Mouse (Mus musculus): ENCODE data around the gene Mrpl37. TPM values are rescaled to one million over a fixed set of nuclear protein-coding genes. Genes with fewer than 3 reads are reported as not detected.
A peak's percentile ranks its signal among the peaks of the same experiment; 100 is the strongest.

Gene Mrpl37
- polyA plus RNA-seq, 1 experiment from 2014 or later = 95.5 TPM

DNA sequence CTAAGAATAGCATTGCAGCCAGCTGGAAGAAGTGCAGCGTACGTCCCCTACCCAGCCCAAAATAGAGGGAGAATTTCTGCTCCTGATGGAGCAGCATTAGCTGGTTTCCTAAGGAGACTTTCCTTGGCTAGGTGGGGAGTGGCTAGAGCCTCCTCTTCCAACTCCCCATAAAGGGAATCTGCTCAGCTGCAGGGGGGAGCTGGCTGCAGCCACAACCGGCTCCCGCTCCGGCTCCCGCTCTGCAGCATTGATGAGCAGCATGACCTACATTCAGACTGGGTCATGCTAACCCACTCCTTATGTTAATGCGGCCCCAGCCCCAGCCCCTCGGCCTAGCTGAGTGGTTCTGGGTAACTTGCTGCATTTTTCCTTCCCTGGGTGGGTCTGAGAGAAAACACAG is 27.4 kb downstream of the Mrpl37 start:
- no peaks in the 10 kb centered on the region for H3K9me3 ChIP-seq (ENCODE audit: control insufficient read depth, low read length)
- WGBS = 80% methylated on average over 8 of the region's 8 CpGs
- peaks cover 89% of the 10 kb centered on the region for H3K36me3 ChIP-seq (ENCODE audit: control insufficient read depth, insufficient read depth, low read length)
- no peaks in the 10 kb centered on the region for H3K27me3 ChIP-seq (replicated peaks; ENCODE audit: control insufficient read depth, insufficient read depth, low read length)
- ATAC-seq (ENCODE audit: low read depth) (peak; percentile 19; the same call in 1 of the 2 replicates), DNase-seq (ENCODE audit: low spot score) (no peak)
- no peak overlapping the region for H3K4me3 ChIP-seq (ENCODE audit: low read depth, low read length)
- H3K27ac ChIP-seq (replicated peaks; ENCODE audit: low read depth, low read length) = no peak overlapping the region
- H3K9ac ChIP-seq (ENCODE audit: low read depth, low read length) = no peak overlapping the region
- H3K4me2 ChIP-seq (ENCODE audit: low read depth, low read length) = no peak overlapping the region
- H3K4me1 ChIP-seq (ENCODE audit: control insufficient read depth, insufficient read depth, low read length) = no peaks in the 10 kb centered on the region

DNA sequence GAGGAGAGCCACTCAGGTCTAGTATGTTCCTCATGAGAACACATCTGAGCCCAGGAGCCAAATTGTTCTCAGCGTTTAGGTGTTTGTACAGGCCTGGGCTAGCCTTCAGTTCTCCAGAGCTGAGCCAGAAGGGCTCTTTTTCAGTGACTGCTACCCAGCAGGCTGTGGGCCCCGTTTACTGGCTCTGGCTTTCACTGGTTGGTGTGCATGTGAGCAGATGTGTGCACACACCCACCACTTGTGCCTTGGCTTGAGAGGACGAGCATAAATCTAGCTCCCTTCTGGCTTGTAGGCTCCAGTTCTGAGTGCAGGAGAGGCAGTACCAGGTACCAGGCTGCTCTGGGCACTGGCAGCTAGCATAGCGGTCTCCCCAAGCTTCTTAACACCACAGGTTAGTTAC is 28.4 kb downstream of the Mrpl37 start:
- H3K9me3 ChIP-seq (ENCODE audit: control insufficient read depth, low read length) = no peaks in the 10 kb centered on the region
- no peaks in the 10 kb centered on the region for H3K27me3 ChIP-seq (replicated peaks; ENCODE audit: control insufficient read depth, insufficient read depth, low read length)
- peaks cover 89% of the 10 kb centered on the region for H3K36me3 ChIP-seq (ENCODE audit: control insufficient read depth, insufficient read depth, low read length)
- DNase-seq (ENCODE audit: low spot score) (no peak), ATAC-seq (ENCODE audit: low read depth) (no peak)
- H3K9ac ChIP-seq (ENCODE audit: low read depth, low read length) = no peak overlapping the region
- H3K27ac ChIP-seq (replicated peaks; ENCODE audit: low read depth, low read length) = no peak overlapping the region
- no peak overlapping the region for H3K4me2 ChIP-seq (ENCODE audit: low read depth, low read length)
- no peak overlapping the region for H3K4me3 ChIP-seq (ENCODE audit: low read depth, low read length)
- 81% methylated on average over 4 of the region's 4 CpGs for WGBS
- no peaks in the 10 kb centered on the region for H3K4me1 ChIP-seq (ENCODE audit: control insufficient read depth, insufficient read depth, low read length)

DNA sequence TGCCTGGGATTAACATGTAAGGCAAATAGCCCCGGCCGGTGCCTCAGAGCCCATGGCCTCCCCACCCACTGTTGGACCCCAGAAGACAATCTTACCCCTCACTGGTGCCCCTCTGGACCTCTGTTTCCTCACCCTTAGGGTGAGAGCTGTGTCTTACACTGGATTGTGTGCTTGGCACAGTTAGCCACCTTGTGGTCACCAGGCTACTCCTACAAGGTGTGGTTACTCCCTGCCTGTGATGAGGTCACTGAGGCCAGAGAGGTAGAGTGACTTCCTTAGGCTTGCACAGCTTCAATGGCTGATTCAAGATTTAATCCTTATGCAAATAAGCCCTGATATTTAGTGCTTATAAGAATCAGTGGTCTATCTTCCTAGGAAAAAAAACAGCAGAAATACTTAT is 29.7 kb downstream of the Mrpl37 start:
- ATAC-seq (ENCODE audit: low read depth) = no peak
- no peak overlapping the region for H3K4me2 ChIP-seq (ENCODE audit: low read depth, low read length)
- WGBS = 96% methylated on average over 2 of the region's 2 CpGs
- no peaks in the 10 kb centered on the region for H3K27me3 ChIP-seq (replicated peaks; ENCODE audit: control insufficient read depth, insufficient read depth, low read length)
- H3K4me3 ChIP-seq (ENCODE audit: low read depth, low read length) = no peak overlapping the region
- H3K9me3 ChIP-seq (ENCODE audit: control insufficient read depth, low read length) = no peaks in the 10 kb centered on the region
- DNase-seq (ENCODE audit: low spot score) = no peak
- H3K36me3 ChIP-seq (ENCODE audit: control insufficient read depth, insufficient read depth, low read length) = peaks cover 94% of the 10 kb centered on the region
- H3K27ac ChIP-seq (replicated peaks; ENCODE audit: low read depth, low read length) = no peak overlapping the region
- no peak overlapping the region for H3K9ac ChIP-seq (ENCODE audit: low read depth, low read length)
- no peaks in the 10 kb centered on the region for H3K4me1 ChIP-seq (ENCODE audit: control insufficient read depth, insufficient read depth, low read length)

DNA sequence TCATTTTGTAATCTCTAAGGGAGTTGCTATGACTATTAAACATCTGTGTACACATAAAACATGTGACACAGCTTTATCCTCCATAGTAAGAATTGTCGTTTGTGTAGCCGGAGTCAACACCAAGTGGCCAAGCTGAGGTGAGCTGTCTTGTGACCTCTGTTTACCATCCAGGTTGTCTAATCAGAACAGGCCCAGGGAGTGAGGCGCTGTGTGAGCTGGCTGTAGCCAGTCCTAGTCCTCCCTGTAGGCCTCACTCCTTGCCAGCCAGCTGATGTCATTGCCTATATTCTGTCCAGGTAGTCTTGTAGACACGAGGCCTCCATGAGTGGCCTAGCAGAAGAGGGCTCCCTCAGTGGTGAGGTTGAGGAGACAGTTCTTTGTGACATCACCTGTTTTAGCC is 31.0 kb downstream of the Mrpl37 start:
- Histone ChIP-seq H3K27me3 (replicated peaks; ENCODE audit: control insufficient read depth, insufficient read depth, low read length) (no peaks in the 10 kb centered on the region), H3K4me1 (ENCODE audit: control insufficient read depth, insufficient read depth, low read length) (no peaks in the 10 kb centered on the region), H3K27ac (replicated peaks; ENCODE audit: low read depth, low read length) (no peak overlapping the region), H3K9me3 (ENCODE audit: control insufficient read depth, low read length) (no peaks in the 10 kb centered on the region), H3K9ac (ENCODE audit: low read depth, low read length) (no peak overlapping the region), H3K4me3 (ENCODE audit: low read depth, low read length) (no peak overlapping the region), H3K4me2 (ENCODE audit: low read depth, low read length) (no peak overlapping the region), H3K36me3 (ENCODE audit: control insufficient read depth, insufficient read depth, low read length) (peaks cover 94% of the 10 kb centered on the region)
- WGBS = 81% methylated on average over 4 of the region's 4 CpGs
- no peak for ATAC-seq (ENCODE audit: low read depth)
- DNase-seq (ENCODE audit: low spot score) = no peak

DNA sequence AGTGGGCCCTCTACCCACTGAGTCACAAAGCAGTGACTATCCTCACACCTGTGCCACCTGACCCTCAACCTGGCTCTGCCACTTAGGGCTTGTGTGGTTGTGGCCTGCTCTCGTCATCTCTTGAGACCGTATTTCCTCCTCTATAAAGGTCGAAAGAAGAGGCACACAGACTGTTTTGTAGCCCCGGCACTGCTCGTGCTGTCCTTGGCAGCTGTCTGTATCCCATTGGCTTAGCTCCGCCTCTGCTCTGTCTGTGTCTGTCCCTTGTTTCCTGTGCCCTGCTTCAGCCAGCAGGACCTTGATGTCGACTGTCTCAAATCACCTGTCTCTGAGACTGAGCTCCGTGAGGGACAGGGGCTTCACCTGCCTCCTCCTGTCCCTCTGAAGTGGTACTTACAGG is 40.2 kb downstream of the Mrpl37 start:
- no peak overlapping the region for H3K27ac ChIP-seq (replicated peaks; ENCODE audit: low read depth, low read length)

DNA sequence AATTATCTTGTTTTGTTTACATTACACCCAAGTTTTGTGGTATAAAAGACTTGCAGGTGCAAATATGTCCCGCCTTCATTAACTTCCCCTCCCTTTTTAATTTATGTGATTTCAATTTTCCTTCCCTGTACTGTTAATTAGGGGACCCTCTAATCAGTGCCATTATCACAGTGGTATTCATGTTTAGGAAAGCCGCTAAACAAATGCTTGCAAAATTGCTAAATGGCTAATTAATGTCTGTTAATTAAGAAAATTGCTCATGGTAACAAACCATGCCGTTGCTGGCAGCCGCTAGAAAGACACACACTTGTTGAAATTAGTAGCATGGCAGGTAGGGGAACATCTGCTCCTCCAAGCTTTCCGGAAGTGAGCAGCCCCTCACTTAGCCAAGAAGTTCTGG is 41.3 kb downstream of the Mrpl37 start:
- 74% methylated on average over 5 of the region's 5 CpGs for WGBS
- no peaks in the 10 kb centered on the region for H3K9me3 ChIP-seq (ENCODE audit: control insufficient read depth, low read length)
- no peak overlapping the region for H3K9ac ChIP-seq (ENCODE audit: low read depth, low read length)
- H3K27ac ChIP-seq (replicated peaks; ENCODE audit: low read depth, low read length) = no peak overlapping the region
- H3K4me2 ChIP-seq (ENCODE audit: low read depth, low read length) = no peak overlapping the region
- no peaks in the 10 kb centered on the region for H3K27me3 ChIP-seq (replicated peaks; ENCODE audit: control insufficient read depth, insufficient read depth, low read length)
- no peak for ATAC-seq (ENCODE audit: low read depth)
- H3K4me3 ChIP-seq (ENCODE audit: low read depth, low read length) = no peak overlapping the region
- no peaks in the 10 kb centered on the region for H3K4me1 ChIP-seq (ENCODE audit: control insufficient read depth, insufficient read depth, low read length)
- H3K36me3 ChIP-seq (ENCODE audit: control insufficient read depth, insufficient read depth, low read length) = peaks cover 23% of the 10 kb centered on the region
- DNase-seq (ENCODE audit: low spot score) = no peak

More for the DNA sequence above, 40.2 kb downstream of the Mrpl37 start:
- 59% methylated on average over 8 of the region's 8 CpGs for WGBS
- no peak overlapping the region for H3K4me3 ChIP-seq (ENCODE audit: low read depth, low read length)
- H3K9me3 ChIP-seq (ENCODE audit: control insufficient read depth, low read length) = no peaks in the 10 kb centered on the region
- no peak overlapping the region for H3K9ac ChIP-seq (ENCODE audit: low read depth, low read length)
- H3K4me2 ChIP-seq (ENCODE audit: low read depth, low read length) = no peak overlapping the region
- H3K4me1 ChIP-seq (ENCODE audit: control insufficient read depth, insufficient read depth, low read length) = no peaks in the 10 kb centered on the region
- H3K27me3 ChIP-seq (replicated peaks; ENCODE audit: control insufficient read depth, insufficient read depth, low read length) = no peaks in the 10 kb centered on the region
- DNase-seq (ENCODE audit: low spot score) = no peak
- no peak for ATAC-seq (ENCODE audit: low read depth)
- H3K36me3 ChIP-seq (ENCODE audit: control insufficient read depth, insufficient read depth, low read length) = peaks cover 34% of the 10 kb centered on the region

DNA sequence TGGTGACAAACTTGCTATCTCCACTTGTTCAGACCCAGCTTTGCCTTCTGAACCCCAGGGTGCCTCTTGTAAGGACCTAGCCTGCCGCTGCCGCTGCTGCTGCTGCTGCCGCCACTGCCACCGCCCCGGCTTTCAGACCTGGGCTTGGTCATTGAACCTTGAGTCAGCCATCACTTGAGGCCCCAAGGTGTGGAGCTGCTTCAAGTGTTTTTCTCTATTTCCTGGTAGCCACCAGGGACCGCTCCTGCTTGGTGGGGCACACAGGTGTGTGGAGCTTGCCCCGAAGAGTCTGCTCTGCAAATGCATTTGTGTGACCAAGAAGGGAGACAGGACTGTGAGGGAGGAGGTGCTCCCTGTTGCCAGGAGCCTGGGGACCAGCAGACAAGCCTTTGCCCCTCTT is 41.8 kb downstream of the Mrpl37 start:
- no peak for DNase-seq (ENCODE audit: low spot score)
- Histone ChIP-seq H3K9ac (ENCODE audit: low read depth, low read length) (no peak overlapping the region), H3K4me1 (ENCODE audit: control insufficient read depth, insufficient read depth, low read length) (no peaks in the 10 kb centered on the region), H3K9me3 (ENCODE audit: control insufficient read depth, low read length) (no peaks in the 10 kb centered on the region), H3K27ac (replicated peaks; ENCODE audit: low read depth, low read length) (no peak overlapping the region), H3K27me3 (replicated peaks; ENCODE audit: control insufficient read depth, insufficient read depth, low read length) (no peaks in the 10 kb centered on the region), H3K36me3 (ENCODE audit: control insufficient read depth, insufficient read depth, low read length) (peaks cover 19% of the 10 kb centered on the region; the same call in 1 of the 2 replicates), H3K4me3 (ENCODE audit: low read depth, low read length) (no peak overlapping the region), H3K4me2 (ENCODE audit: low read depth, low read length) (no peak overlapping the region)
- 84% methylated on average over 6 of the region's 7 CpGs for WGBS
- ATAC-seq (ENCODE audit: low read depth) = no peak

DNA sequence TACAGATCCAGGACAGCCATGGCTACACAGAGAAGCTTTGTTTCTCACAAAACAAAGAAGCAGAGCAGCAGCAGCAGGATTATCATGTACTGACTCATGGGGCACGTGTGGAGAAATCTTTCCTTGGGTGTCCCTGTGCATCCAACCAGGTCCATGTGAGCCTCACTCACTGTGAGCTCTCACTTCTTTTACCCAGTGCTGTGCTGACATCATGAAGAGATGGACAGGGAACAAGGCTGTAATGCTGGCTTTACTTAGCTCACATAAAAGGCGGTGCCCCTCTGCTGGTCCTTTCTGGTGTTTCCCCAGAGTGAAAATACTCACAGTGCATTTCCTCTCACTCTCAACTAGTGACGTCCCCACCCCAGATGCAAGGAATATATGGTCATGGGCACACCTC is 45.2 kb downstream of the Mrpl37 start:
- WGBS = 63% methylated on average over 3 of the region's 3 CpGs
- H3K36me3 ChIP-seq (ENCODE audit: control insufficient read depth, insufficient read depth, low read length) = no peaks in the 10 kb centered on the region
- no peaks in the 10 kb centered on the region for H3K9me3 ChIP-seq (ENCODE audit: control insufficient read depth, low read length)
- H3K4me3 ChIP-seq (ENCODE audit: low read depth, low read length) = no peak overlapping the region
- H3K27me3 ChIP-seq (replicated peaks; ENCODE audit: control insufficient read depth, insufficient read depth, low read length) = no peaks in the 10 kb centered on the region
- ATAC-seq (ENCODE audit: low read depth) (no peak), DNase-seq (ENCODE audit: low spot score) (no peak)
- H3K27ac ChIP-seq (replicated peaks; ENCODE audit: low read depth, low read length) = no peak overlapping the region
- H3K4me1 ChIP-seq (ENCODE audit: control insufficient read depth, insufficient read depth, low read length) = peaks cover 25% of the 10 kb centered on the region
- no peak overlapping the region for H3K4me2 ChIP-seq (ENCODE audit: low read depth, low read length)
- no peak overlapping the region for H3K9ac ChIP-seq (ENCODE audit: low read depth, low read length)

DNA sequence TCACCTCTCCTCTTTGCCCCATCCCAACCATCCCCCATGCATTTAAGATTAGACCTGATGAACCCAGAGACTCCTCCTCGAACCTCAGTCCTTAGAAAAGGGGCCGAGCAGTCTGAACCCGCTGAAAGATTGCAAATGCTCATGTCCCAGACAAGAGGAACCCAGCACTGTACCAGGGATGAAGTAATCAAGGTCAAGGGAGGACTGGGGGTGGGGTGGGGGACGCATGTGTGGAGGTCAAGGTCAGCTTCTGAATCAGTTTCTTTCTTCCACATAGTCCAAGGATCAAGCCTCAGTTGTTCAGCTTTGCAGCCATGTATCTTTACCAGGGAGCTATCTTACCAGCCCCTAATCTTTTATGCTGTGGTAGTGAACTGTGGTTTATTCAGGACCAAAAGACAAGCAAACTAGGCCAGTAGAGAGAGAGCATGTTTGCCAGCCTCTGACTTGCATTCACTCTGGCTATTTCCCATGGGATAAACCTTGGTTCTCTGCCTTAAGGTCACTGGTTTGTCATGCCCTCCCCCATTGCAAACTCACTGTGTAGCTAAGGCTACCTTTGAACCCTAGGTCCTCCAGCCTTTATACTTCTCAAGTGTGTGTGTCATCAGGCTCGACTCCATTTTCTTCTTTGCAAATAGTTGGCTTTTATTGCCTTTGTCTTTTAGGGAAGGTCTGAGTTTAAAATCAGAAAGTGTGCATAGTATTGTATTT is 46.2 kb downstream of the Mrpl37 start:
- ATAC-seq (ENCODE audit: low read depth) = no peak
- Histone ChIP-seq H3K27me3 (replicated peaks; ENCODE audit: control insufficient read depth, insufficient read depth, low read length) (no peaks in the 10 kb centered on the region), H3K4me2 (ENCODE audit: low read depth, low read length) (no peak overlapping the region), H3K4me3 (ENCODE audit: low read depth, low read length) (no peak overlapping the region), H3K27ac (replicated peaks; ENCODE audit: low read depth, low read length) (0 out of 2 replicates have a peak overlapping the region, but pooled peaks have one; percentile 8), H3K36me3 (ENCODE audit: control insufficient read depth, insufficient read depth, low read length) (no peaks in the 10 kb centered on the region), H3K9ac (ENCODE audit: low read depth, low read length) (no peak overlapping the region), H3K4me1 (ENCODE audit: control insufficient read depth, insufficient read depth, low read length) (peaks cover 33% of the 10 kb centered on the region), H3K9me3 (ENCODE audit: control insufficient read depth, low read length) (no peaks in the 10 kb centered on the region)
- DNase-seq (ENCODE audit: low spot score) = no peak
- WGBS = 73% methylated on average over 5 of the region's 5 CpGs

All from embryonic facial prominence, embryonic 14.5 days (tissue).